Mouse (Mus musculus) thymus, postnatal 0 days (tissue): ENCODE results near the gene Il23r. TPM values are rescaled to one million over a fixed set of nuclear protein-coding genes. Genes with fewer than 3 reads are reported as not detected.
"Not testable (repeated sequence)": the region's sequence is repeated elsewhere in the genome, so short reads cannot be mapped to it uniquely, and the experiment has no call there.

Experiments used
- DNase-seq: peaks from one replicate; pipeline ENCODE4 v3.0.0-alpha.2; 2015; ENCODE audit warnings: low spot score
- polyA plus RNA-seq: library from polyadenylated mRNA; unstranded; fragments of >200 nt; fragmentation: Nextera tagmentation; extraction: Ambion mirVana; gene quantifications from 2 replicates; pipeline ENCODE4 v1.2.1, GENCODE M21; 2015

Il23r gene
- 1.3 and 1.8 TPM in 2 replicates for polyA plus RNA-seq

DNA sequence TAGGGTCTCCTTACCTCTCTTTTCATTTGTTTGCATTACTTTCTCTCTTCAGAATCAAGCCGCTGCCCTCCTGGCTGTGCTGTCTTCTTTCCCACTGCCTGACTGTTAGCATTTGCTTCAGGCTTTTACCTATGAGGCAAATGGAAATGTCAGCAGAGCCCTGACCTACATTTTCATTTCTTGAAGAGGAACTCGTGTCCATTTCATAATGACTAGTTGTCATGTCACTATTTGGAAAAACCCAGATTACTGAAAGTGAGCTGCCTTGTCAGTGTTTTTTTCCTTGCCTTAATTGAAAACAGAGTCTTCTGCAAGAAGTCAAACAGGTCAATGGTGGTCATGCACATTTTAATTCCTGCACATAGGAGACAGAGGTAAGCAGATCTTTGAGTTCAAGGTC, at the start of gene Il23r:
TSS of gene Il23r (minus strand) at position 101 of the 400 bp plus-strand sequence.
- no peak for DNase-seq

DNA sequence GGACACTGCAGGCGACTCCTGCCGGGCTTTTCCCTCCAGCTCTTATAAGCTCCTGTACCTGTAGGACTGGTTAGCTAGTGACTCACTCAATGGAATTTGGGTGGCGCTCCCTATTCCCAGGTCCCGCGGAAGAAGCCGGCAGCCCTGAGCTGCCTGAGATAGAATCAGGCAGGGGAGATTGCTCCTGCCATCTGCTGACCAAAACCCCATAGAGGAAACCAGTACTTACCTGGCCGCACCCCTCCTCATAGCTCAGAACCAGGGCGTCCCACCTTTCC, 44.1 kb upstream of the Il23r start, which contains the start of gene Tacstd2:
TSS of gene Tacstd2 (minus strand) at position 20 of the 278 bp plus-strand sequence.
- DNase-seq, result no peak

DNA sequence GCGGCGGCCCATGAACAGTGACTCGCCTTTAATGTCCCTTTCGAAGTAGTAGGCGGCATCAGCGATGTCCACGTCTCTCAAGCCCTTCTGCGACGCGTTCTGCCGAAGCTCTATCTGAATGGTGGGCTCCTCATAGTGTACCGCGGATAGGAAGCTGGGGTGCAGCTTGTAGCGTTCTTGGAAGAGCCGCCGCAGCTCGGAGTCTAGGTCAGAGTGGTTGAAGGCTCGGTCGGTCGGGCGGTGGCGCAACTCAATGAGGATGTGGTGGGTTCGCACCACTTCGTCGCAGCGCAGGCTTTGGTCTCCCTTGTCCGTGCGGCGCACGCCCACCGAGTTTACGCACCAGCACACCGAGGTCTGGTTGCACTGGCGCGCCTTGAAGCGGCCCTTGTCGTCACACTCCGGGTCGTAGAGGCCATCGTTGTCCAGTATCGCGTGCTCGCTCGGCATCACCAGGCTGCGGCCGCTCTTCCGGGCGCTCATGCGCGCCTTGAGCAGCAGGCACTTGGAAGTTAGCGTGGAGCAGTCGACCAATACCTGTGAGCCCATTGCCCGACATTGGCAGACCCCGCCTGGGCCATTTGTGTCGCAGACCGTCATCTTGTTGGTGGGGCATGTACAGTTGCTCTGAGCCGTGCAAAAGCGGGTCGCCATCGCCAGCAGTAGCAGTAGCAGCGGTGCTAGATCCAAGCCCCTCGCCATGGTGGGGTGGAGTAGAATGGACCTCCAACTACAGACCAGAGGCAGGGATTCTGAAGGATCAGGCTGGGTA, 43.5 kb upstream of the Il23r start:
- DNase-seq, result peak; percentile 15

DNA sequence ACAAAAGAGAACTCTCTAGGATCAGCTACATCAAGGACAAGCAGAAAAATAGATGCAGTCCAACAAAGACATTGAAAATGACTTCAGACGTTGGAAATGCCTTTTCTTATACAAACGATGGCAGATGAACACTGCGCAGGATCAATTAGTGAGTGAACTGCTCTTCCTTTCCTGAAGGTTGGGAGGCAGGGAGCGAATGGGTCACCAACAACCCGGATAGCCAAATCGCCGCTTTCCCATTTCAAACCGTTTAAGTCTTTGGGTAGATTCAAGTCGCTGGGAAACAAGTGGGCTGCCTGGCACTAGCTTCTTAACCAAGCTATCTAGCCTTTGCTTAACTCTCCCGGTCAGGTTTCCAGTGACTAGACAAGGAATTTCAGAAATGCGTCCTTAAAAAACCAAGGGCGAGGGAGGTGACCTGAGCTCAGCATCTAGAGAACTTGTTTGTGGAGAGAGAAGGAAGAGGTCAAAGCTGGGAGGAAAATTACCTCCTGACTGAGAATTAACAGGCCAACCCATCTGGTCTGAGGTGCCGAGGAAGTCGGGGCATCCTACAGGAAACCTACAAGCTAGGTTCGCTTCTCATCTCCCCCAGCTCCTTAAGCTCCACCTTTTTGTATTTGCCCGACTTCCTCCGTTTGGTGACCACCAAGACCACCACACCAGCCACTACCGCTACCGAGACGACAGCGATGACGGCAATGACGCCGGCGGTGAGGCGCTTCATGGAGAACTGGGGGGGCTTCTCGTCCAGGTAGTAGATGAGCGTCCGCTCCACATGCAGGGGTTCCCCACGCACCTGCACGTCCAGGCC, 42.7 kb upstream of the Il23r start:
- peak; percentile 32 for DNase-seq

DNA sequence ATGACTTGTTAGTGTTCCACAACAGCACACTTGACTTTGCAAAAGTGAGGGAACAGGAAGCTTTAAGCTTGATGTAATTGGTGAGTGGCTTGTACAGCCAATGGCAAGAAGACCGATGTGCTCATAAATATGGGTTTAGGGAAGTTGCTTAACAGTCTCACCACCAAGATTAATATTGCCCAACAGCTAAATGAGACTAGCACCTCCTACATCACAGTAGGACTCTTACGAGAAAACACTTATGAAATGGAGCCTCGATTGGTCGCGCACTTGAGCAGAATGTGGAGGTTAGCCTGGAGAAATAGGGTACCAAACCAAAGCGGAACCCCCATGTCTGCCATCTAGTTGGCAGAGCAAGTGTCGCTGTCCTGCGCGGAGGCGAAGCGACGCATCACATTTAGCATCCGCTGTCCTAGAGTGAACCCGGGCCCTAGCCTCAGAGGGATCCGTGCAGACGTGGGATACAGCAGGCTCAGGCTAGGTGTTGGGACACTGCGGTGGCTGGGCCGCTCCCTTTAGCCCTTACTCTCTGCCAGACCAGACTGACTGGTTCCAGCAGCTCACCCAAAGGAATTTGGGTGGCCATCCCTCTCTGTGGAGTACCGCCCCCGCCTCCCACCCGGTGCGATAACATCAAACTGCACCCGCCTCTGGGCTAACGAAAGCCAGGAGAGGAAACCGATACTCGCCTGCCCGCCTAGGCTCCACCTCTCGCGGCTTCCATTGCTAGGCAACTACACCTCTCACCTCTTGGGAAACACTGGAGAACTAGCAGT, 41.2 kb upstream of the Il23r start:
- peak; percentile 52 for DNase-seq

DNA sequence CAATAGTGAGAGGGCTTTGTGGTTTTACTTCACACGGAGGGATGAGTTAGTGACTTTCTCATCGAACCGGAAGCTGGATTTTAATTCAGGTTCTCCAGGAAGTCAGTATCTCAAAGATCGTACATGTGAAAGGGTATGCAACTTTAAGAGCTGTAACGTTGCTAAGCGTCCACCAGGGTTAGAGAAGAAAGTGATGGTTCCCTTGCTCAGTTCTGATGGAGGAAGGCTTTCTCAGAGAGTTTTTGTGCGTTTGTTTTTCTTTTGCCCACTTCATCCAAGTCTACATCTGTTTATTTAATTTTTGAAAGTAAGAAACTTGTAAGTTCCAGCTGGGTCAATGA, 40.1 kb upstream of the Il23r start:
- DNase-seq, result peak; percentile 33

DNA sequence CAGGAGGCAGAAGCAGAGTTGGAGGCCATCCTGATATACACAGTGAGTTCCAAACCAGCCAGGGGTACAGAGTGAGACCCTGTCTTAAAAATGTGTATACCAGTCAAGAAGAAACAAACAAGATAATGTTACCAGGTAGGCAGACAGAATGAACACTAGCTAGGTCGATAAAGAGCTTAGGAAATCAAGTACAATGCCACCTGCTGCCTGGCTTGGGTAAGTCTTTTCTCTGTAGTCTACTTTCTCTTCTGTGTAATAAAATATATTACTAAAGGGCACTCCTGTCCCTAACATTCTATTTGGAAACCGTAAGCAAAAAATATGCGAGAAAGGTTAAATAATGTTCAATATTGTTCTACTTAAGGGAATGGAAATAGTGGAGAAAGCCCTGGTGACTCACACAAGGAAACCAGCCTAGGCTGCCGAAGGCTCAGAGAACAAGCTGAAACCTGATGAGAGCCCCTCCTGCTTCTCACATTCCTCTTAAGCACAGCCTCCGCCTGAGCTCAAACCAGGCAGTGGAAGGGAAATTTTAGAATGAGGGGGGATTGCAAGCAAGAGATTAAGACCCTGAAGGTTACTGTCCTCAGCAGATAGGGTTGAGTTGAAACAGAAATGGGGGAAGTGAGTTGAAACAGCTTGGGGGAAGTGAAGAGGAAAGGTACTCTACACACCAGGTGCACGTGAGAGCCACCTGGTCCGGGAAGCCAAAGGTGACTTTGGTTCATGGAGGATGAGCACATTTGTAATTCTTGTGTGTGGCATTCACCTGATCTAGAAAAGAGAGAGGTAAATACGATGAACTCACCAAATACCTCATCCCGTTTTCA, 39.6 kb upstream of the Il23r start:
- peak; percentile 37 for DNase-seq

DNA sequence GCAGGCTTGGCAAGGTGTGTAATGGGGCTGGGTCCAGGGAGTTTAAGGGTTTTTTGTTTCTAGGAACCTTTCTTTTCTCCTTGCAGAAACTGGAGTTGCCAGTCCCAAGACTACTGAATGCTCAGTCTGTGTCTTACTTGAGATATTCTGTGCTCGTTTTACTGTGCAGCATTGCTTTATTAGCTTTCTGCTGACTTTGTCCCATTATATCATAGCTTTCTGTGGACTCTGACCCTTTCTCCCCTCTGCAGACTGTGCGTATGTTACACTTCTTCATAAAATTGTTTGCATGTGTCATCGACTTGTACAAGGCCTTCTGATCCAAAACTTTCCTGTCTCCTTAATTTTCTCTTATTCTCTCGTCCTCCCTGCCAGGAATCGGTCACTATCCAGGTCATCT, 34.7 kb upstream of the Il23r start:
- no peak for DNase-seq

DNA sequence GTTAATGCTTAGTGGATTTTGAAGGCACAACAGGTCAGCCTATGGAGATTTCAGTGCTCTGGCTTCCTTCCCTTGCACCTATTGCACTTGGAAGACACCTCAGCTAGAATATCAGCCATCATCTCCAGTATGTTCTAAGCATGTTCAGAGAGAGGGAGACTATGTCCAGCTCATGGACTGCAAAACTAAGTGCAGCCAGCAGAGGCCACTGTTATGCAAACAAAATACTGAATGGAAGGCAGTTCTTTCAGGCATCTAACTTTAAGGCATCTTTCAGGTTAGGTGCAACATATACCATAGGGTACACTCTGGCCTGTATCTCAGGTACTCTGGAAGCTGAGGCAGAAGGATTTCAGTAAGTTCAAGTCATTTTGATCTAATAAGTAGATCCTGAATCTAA, 19.1 kb upstream of the Il23r start:
- peak; percentile 54 for DNase-seq

DNA sequence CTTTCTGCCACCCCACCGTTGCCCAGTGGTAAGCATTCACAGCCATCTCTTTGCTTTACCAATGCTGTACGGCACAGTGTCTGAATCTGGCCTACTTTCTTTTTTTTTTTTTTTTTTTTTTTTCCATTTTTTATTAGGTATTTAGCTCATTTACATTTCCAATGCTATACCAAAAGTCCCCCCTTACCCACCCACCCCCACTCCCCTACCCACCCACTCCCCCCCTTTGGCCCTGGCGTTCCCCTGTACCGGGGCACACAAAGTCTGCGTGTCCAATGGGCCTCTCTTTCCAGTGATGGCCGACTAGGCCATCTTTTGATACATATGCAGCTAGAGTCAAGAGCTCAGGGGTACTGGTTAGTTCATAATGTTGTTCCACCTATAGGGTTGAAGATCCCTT, 10.3 kb upstream of the Il23r start:
- DNase-seq, result not testable (repeated sequence)

DNA sequence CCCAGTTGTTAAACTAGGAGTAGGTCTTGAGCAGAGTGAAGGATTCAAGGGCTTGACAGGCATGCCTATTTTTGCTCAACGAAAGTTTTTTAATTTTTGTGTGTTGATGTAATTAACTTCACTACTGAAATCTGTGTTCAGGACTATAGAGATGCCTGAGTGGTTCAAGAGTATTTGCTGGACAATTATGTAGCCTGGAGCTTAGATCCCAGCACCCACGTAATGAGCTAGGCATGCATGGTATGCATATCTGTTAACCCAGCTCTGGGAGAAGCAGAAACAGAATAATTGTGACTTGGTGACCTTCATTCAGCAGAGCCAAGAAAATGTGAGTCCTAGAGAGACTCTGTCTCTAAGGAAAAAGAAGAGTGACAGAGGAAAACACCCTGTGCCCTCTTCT, 10.6 kb downstream of the Il23r start:
- DNase-seq, result no peak

DNA sequence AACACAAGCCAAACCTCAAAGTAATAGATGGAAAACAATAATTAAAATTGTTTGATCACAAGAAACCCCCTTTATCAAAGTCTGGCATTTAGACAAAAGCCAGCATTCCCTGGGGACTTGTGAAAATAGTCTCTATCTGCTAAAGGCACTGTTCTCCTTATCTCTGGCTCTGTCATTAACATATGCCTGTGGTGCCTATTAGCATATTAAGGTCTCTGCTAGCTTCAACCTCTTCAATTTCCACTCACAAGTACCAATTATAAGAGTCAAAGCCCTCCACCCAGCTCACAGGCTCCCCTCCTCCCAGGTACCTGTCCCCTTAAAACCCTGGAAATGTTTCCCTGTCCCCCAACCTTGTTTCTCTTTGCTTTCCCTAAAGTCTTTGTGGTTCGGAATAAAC, 20.4 kb downstream of the Il23r start:
- DNase-seq, result no peak

DNA sequence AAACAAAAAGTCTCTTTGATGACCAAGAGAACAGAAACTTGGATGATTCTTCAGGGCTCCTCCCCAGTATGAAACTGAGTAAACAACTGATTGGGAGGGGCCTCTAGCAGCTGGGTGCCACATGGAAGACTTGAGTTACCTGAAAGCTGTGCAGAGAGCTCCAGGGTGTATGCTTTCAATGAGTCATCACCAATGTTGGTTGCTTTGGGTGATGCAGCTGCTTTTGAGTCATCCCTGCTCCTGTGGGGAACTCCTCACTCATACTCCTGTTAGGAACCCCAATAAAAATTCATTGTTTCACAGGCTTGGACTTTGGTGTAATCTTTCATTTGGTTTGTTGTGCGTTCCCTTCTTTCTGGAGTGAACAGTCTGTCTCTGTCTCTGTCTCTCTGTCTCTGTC, 32.2 kb downstream of the Il23r start:
- DNase-seq, result no peak

DNA sequence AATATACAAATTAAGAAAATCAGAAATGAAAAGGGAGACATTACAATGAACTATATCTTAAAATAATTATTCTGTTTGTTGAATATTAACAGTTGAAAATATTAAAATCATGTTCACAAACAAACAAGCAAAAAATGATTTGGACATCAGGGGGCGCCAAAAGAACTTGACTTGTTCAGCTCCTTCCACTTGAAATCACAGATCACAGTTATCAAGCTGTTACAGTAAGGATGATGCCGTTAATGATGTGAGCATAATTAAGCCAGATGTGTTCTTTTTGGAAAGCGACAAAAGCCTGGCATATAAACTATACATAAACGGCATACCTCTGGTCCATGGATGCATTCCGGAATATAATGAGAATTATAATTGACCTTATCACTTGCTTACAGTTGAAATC, 40.3 kb downstream of the Il23r start:
- peak; percentile 46 for DNase-seq

DNA sequence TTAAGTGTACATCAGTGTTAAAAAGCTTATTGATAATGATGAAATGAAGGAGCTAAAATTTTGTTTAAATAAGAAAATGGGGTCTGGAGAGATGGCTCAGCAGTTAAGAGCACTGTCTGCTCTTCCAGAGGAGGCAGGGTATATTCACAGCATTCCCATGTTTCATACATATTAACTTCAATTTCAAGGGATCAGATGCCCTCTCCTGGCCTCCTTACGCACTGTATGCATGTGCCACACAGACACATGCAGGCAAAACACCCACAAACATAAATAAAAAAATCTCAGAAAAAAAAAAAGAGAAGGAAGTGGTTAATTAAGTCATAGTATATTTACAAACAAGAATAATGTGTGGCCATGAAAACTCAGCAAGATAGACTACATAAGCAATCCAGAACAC, 45.8 kb downstream of the Il23r start:
- peak; percentile 26 for DNase-seq

DNA sequence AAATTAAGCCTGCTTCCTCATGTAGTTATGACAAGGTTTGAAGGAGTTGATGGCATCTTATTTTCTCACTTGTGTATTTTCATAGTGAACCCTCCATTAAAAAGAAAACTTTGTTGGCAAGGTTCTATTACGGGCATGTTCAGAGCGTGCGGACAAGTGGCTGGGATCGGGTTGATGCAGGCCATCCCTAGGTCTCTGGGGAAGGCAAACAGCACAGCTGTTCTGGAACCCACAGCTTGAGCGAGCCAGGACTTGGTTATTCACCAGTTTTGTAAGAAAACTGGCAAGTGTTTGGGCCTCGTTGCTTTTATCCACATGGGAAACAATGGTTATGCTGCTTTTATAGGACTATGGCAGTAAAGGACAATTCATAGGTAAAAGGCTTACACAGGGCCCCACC, 48.5 kb downstream of the Il23r start:
- no peak for DNase-seq

DNA sequence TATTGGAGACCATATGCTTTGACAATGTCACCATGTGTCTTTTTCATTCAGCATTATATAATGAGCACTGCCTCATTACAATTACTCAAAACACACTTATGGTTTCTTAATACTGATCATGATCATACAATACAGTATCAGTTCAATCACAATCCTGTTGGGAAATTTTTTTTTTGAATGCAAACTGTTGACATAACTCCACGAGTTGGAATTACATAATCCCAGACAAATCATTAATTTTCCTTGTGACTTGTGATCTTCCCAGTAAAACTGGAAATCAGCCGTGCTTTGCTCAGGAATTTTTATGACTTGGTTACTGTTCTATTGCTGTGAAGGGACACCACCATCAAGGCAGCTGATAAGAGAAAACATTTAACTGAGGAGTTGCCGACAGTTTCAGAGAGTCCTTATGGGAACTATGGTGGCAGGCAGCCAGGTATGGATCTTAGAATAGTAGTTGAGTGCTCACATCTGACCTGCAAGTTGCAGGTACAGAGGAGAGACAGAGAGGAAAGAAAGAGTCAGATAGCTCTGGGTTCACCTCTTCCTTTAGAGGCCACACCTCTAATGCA, 53.8 kb downstream of the Il23r start:
- DNase-seq, result no peak

DNA sequence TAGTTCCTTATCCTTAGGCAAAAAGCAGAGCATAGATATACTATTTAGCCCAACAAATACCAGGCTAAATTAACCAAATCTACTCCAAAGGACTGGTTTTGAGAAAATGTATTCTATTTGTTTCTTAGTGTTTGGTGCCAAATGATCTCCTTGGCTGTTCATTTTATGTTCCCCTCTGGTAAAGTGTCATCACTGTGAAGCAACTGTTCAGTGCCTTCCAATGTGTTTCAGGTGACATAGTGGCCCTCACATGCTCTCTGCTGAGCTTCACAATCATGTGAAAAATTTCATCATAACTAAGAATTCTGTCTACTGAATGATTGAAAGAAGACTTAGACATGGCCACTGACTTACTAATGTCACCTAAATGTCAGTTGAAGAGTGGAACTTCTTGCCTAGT, 54.6 kb downstream of the Il23r start:
- DNase-seq, result no peak

DNA sequence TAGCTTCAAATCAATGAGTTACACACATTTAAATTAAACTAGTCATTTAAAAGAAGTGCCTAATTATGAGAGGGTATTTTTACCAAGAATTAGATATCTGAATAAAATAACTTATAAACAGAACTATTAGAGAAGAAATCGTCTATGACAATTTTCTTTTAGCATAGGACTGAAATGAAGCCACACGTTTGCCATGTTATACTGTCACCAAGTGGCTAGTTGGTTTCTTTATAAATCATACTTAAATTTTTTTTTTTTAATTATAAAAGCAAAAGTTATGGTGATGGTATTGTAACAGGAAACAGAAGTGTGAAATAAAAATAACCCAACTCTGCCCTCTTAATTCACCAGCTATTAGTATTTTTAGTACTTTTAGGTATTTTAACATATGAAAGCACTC, 55.4 kb downstream of the Il23r start:
- no peak for DNase-seq

DNA sequence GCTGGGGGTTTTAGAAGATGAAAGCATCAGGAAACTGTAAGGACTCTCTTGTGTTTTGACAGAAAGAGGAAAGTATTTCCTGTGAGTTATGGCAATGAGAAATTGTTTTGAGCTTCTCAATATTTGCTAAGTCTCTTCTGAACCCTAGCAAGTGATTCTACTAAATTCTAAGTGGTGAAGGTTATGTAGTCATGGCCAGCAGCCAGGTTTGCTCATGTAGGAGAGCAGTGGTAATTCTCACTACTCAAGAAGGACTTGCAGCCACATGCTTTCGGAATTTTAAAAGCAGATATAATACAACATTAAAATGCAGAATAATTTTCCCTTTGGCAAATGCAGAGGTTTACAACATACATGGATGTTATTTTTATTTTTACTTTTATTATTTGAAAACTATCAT, 55.9 kb downstream of the Il23r start:
- peak; percentile 22 for DNase-seq
